Mouse (Mus musculus): ENCODE measurements around the gene Tmem37.

Tmem37 gene

GRCm38 (mm10) chr1:120093482-120094134 is 19.7 kb upstream of the Tmem37 start:
- peak; percentile 59 for DNase-seq (ENCODE audit: low spot score)

GRCm38 (mm10) chr1:120090880-120091570 is 17.2 kb upstream of the Tmem37 start:
- no peak for DNase-seq (ENCODE audit: low spot score)

GRCm38 (mm10) chr1:120089180-120089579 is 15.3 kb upstream of the Tmem37 start:
- DNase-seq (ENCODE audit: low spot score) = no peak

GRCm38 (mm10) chr1:120086644-120087043 is 12.8 kb upstream of the Tmem37 start:
- DNase-seq (ENCODE audit: low spot score) = no peak

GRCm38 (mm10) chr1:120085696-120086095 is 11.8 kb upstream of the Tmem37 start:
- no peak for DNase-seq (ENCODE audit: low spot score)

- no peak for DNase-seq (ENCODE audit: low spot score)
These were observed 10.1 kb upstream of the Tmem37 start for GRCm38 (mm10) chr1:120083921-120084517.

- DNase-seq (ENCODE audit: low spot score) = no peak
These were observed 9.2 kb upstream of the Tmem37 start for GRCm38 (mm10) chr1:120082957-120083585.

- DNase-seq (ENCODE audit: low spot score) = no peak
These were observed 6.8 kb upstream of the Tmem37 start for GRCm38 (mm10) chr1:120080632-120081031.

GRCm38 (mm10) chr1:120077746-120078410 is 4.0 kb upstream of the Tmem37 start:
- no peak for DNase-seq (ENCODE audit: low spot score)

GRCm38 (mm10) chr1:120075507-120075906 is 1.6 kb upstream of the Tmem37 start:
- DNase-seq (ENCODE audit: low spot score) = no peak

- no peak for DNase-seq (ENCODE audit: low spot score)
These were observed 1.1 kb upstream of the Tmem37 start for GRCm38 (mm10) chr1:120074931-120075330.

GRCm38 (mm10) chr1:120074307-120074702 is 431 bp upstream of the Tmem37 start:
- no peak for DNase-seq (ENCODE audit: low spot score)

GRCm38 (mm10) chr1:120072900-120073299 is 974 bp downstream of the Tmem37 start:
- no peak for DNase-seq (ENCODE audit: low spot score)

- no peak for DNase-seq (ENCODE audit: low spot score)
These were observed 2.7 kb downstream of the Tmem37 start for GRCm38 (mm10) chr1:120071133-120071532.

- no peak for DNase-seq (ENCODE audit: low spot score)
These were observed 3.7 kb downstream of the Tmem37 start for GRCm38 (mm10) chr1:120070168-120070567.

- no peak for DNase-seq (ENCODE audit: low spot score)
These were observed 4.8 kb downstream of the Tmem37 start for GRCm38 (mm10) chr1:120069120-120069519.

GRCm38 (mm10) chr1:120066625-120067024 is 7.2 kb downstream of the Tmem37 start:
- DNase-seq (ENCODE audit: low spot score) = no peak

- no peak for DNase-seq (ENCODE audit: low spot score)
These were observed 7.7 kb downstream of the Tmem37 start for GRCm38 (mm10) chr1:120066159-120066558.

GRCm38 (mm10) chr1:120064036-120064682 is 9.7 kb downstream of the Tmem37 start:
- DNase-seq (ENCODE audit: low spot score) = no peak

- no peak for DNase-seq (ENCODE audit: low spot score)
These were observed 11.6 kb downstream of the Tmem37 start for GRCm38 (mm10) chr1:120062231-120062630.

GRCm38 (mm10) chr1:120060687-120061086 is 13.2 kb downstream of the Tmem37 start:
- no peak for DNase-seq (ENCODE audit: low spot score)

Measured in spleen, adult 12 weeks (tissue).